Mouse (Mus musculus) intestine, embryonic 14.5 days (tissue): ENCODE data around the gene Snx27. TPM values are rescaled to one million over a fixed set of nuclear protein-coding genes. Genes with fewer than 3 reads are reported as not detected.

ENCODE experiments used
- ATAC-seq: fragments of 200-750 bp; cut with Nextera tagmentation; replicated peaks from 2 replicates; pipeline ENCODE4 v1.8.0; 2017; ENCODE audit warnings: low read depth, moderate number of reproducible peaks, moderate TSS enrichment, moderate library complexity; ENCODE audit not compliant: low FRiP score, low TSS enrichment
- DNase-seq: peaks from one replicate; pipeline ENCODE4 v3.0.0-alpha.2; 2018; ENCODE audit warnings: low spot score
- H3K27ac ChIP-seq: fragments of 300-500 bp; sonication (generic); 2 replicates; pipeline ENCODE4 v1.5.1; 2014; ENCODE audit warnings: low read depth, mild to moderate bottlenecking, control low read depth
- H3K27me3 ChIP-seq: fragments of 300-500 bp; sonication (generic); replicated peaks from 2 replicates; pipeline ENCODE4 v1.6.1; 2014; ENCODE audit warnings: low read length, control low read depth; ENCODE audit not compliant: control insufficient read depth, insufficient read depth
- H3K36me3 ChIP-seq: fragments of 300-500 bp; sonication (generic); 2 replicates; pipeline ENCODE4 v1.6.1; 2014; ENCODE audit warnings: low read length, control low read depth; ENCODE audit not compliant: control insufficient read depth, insufficient read depth
- H3K4me1 ChIP-seq: fragments of 300-500 bp; sonication (generic); replicated peaks from 2 replicates; pipeline ENCODE4 v1.6.1; 2014; ENCODE audit warnings: low read length, control low read depth, mixed read lengths; ENCODE audit not compliant: control insufficient read depth, insufficient read depth
- H3K4me2 ChIP-seq: fragments of 300-500 bp; sonication (generic); 2 replicates; pipeline ENCODE4 v1.6.1; 2014; ENCODE audit warnings: low read length
- H3K4me3 ChIP-seq: fragments of 300-500 bp; sonication (generic); 2 replicates; pipeline ENCODE4 v1.5.1; 2014; ENCODE audit warnings: low read depth, low read length, control low read depth, mixed read lengths
- H3K9ac ChIP-seq: fragments of 300-500 bp; sonication (generic); 2 replicates; pipeline ENCODE4 v1.6.1; 2014; ENCODE audit warnings: mild to moderate bottlenecking, low read length
- H3K9me3 ChIP-seq: fragments of 300-500 bp; sonication (generic); 2 replicates; pipeline ENCODE4 v1.6.1; 2016; ENCODE audit warnings: low read length, control low read depth; ENCODE audit not compliant: control insufficient read depth
- WGBS: fragments of 180-500 bp; shearing (Covaris S2); extraction: QIAGEN DNeasy Blood & Tissue Kit; methylation state at CpG from one replicate; pipeline ENCODE4 v1.1.7; 2014; 5-methylcytosine and 5-hydroxymethylcytosine counted together
- polyA plus RNA-seq: library from polyadenylated mRNA; unstranded; fragments of >200 nt; fragmentation: Nextera tagmentation; extraction: Ambion mirVana; gene quantifications from 2 replicates; pipeline ENCODE4 v1.2.1, GENCODE M21; 2014

Gene Snx27
- polyA plus RNA-seq, 1 experiment from 2014 or later: 28.6 TPM

DNA sequence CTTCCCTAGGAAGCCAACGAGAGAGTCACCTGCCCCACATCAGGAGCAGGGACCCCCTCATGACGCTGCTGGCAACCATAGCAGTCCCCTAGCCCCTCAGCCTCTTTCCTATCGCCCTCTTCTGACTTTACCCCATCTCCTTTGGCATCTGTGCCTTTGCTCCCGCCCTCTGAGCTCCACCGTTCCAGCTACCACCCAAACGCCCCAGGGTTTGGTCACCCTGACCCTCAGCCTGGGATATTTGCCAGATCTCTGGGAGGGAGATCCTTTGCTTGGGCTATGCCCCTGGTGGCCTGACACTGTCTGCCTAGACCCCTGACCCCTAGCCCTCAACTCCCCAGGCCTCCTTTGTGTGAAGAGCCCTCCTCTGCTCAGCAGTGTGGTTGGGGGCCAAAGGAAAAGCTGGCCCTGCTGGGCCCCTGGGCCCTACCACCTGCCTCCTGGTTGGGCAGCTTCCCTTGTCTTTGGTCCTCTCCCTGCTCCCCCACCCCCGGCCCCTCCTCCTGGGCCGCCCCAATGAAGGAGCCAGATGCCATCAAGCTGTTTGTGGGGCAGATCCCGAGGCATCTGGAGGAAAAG, 103.8 kb downstream of the Snx27 start:
- H3K9me3 ChIP-seq: no peaks in the 10 kb centered on the region
- H3K9ac ChIP-seq: no peak overlapping the region
- WGBS: 10% methylated on average over 8 of the region's 9 CpGs
- no peak for ATAC-seq
- peaks cover 7% of the 10 kb centered on the region; the same call in 1 of the 2 replicates for H3K27me3 ChIP-seq
- H3K4me1 ChIP-seq: 0 out of 2 replicates have a peak, but pooled peaks cover 10% of the 10 kb centered on the region
- no peaks in the 10 kb centered on the region for H3K36me3 ChIP-seq
- H3K4me3 ChIP-seq: peak overlapping the region; percentile 16; the same call in 1 of the 2 replicates
- H3K27ac ChIP-seq: no peak overlapping the region
- H3K4me2 ChIP-seq: no peak overlapping the region
- no peak for DNase-seq

DNA sequence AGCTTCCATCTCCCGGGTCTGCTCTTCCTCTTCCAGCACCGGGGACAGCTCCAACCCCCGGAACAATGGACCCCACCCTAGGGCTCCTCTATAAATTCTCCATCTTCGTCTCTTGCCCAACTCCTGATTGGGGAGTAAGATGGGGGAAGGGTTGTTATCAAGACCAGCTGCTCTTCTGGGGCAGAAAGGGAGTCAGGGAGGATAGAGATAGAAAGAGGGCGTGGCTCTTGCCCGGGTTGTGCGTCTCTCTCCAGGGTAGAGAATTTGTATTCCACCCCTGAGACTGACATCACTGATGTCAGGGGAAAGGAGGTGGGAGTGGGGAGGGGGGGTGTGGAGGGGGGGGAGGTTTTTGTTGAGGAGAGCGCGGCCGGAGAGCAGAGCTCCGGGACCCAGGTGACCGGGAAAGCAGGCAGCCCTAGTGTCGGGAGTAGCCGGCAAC, 104.5 kb downstream of the Snx27 start, which contains the start of gene Celf3:
Celf3 (plus strand) TSS at position 315 of the 442 bp plus-strand sequence.
- H3K4me3 ChIP-seq: peak within 1 kb of the TSS; percentile 16
- ATAC-seq (peak; percentile 50), DNase-seq (peak; percentile 60)
- no peak within 1 kb of the TSS for H3K4me2 ChIP-seq
- H3K4me1 ChIP-seq: peaks cover 15% of the 10 kb centered on the region; the same call in 1 of the 2 replicates
- peaks cover 7% of the 10 kb centered on the region; the same call in 1 of the 2 replicates for H3K27me3 ChIP-seq
- H3K36me3 ChIP-seq: no peaks in the 10 kb centered on the region
- H3K9ac ChIP-seq: no peak within 1 kb of the TSS
- 3% methylated on average over 14 of the region's 14 CpGs for WGBS
- peak within 1 kb of the TSS; percentile 19; the same call in 1 of the 2 replicates for H3K27ac ChIP-seq
- H3K9me3 ChIP-seq: no peaks in the 10 kb centered on the region

DNA sequence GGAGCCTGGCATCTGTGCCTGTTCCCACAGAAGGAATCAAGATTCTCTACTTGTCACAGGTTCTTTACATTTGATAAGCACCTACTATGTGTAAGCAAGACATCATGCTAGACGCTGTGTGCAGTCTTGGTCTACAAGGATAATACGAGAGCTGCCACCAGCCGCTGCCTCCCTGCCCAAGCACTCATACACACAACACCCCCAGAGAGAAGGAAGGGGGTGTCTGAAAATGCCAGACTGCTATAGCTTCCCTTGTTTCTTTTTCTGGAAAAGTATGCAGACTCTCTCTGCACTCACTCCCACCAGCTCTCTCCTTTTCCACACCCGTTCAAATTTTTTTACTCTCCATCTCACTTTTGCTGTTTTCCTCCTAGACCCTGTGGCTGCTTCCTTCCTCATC, 105.1 kb downstream of the Snx27 start:
- no peak overlapping the region for H3K9ac ChIP-seq
- 53% methylated on average over 4 of the region's 4 CpGs for WGBS
- no peak for DNase-seq
- ATAC-seq: no peak
- no peaks in the 10 kb centered on the region for H3K9me3 ChIP-seq
- peak overlapping the region; percentile 19; the same call in 1 of the 2 replicates for H3K27ac ChIP-seq
- peaks cover 21% of the 10 kb centered on the region; the same call in 1 of the 2 replicates for H3K4me1 ChIP-seq
- no peak overlapping the region for H3K4me3 ChIP-seq
- peaks cover 7% of the 10 kb centered on the region; the same call in 1 of the 2 replicates for H3K27me3 ChIP-seq
- no peaks in the 10 kb centered on the region for H3K36me3 ChIP-seq
- H3K4me2 ChIP-seq: no peak overlapping the region

DNA sequence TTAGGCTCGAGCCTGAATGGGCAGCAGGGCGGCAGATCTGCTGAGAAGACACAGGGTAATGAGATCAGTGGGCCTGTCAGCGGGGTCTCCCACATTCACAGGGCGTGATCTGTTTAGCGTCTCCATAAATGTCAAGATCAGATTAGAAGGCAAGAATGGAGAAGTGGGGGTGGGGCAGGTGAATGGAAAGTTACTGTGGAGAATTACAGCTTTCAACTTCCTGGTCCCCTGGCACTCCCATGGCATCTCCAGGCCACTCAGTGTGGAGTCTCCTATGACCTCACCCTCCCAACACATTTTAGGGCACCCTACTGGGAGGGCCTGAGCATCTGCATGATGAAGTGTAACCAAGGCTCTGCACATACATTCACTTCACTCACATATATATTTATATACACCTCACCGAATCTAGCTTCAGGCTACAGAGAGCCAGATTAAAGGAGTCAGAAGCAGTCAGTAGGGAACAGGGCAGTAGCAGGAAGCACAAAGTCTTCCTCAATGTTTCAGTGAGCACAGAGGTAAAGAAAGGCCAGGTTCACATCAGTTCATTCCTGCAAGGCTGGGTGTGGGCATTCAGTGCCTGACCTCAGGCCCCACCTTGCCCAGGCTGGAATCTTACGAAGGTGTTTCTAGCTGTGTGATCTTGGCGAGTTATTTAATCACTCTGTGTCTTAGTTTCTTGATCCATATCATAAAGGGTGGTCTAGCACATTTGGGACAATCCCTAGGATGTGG, 106.0 kb downstream of the Snx27 start:
- DNase-seq: peak; percentile 70
- Histone ChIP-seq H3K36me3 (no peaks in the 10 kb centered on the region), H3K27ac (0 out of 2 replicates have a peak overlapping the region, but pooled peaks have one; percentile 6), H3K4me2 (no peak overlapping the region), H3K9me3 (no peaks in the 10 kb centered on the region), H3K9ac (no peak overlapping the region), H3K27me3 (peaks cover 7% of the 10 kb centered on the region; the same call in 1 of the 2 replicates), H3K4me1 (peaks cover 22% of the 10 kb centered on the region; the same call in 1 of the 2 replicates), H3K4me3 (no peak overlapping the region)
- peak; percentile 59; the same call in 1 of the 2 replicates for ATAC-seq
- 23% methylated on average over 8 of the region's 8 CpGs for WGBS

DNA sequence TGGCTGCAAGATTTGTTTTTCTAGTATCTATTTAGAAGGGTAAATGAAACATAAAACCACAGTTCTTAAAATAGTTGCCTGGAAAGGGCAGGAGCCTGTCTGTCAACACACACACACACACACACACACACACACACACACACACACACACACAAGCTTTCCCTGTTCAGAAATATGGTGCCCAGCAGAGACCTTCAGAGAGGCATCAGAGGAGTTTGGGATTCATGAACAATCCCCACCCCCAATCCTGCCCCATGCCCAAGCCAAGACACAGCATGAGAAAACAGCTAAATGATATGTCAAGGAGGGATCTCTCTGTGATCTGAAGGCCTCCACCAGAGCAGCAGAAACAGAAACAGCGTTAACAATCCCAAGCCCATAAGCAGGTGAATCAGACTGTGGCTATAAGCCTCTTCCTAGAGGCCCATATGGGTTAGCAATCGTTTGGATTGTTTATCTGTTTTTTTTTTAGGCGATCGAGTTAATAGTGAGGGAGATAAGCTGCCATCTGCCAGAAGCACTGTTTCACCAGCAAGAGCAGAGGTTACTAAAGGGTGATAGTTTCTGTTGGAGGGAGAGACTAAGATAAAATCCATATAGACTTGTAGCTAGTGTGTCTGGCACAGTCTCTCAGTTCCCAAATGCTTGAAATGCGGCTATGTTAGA, 108.8 kb downstream of the Snx27 start:
- WGBS: 39% methylated on average over 5 of the region's 5 CpGs
- Histone ChIP-seq H3K4me3 (no peak overlapping the region), H3K27ac (no peak overlapping the region)

DNA sequence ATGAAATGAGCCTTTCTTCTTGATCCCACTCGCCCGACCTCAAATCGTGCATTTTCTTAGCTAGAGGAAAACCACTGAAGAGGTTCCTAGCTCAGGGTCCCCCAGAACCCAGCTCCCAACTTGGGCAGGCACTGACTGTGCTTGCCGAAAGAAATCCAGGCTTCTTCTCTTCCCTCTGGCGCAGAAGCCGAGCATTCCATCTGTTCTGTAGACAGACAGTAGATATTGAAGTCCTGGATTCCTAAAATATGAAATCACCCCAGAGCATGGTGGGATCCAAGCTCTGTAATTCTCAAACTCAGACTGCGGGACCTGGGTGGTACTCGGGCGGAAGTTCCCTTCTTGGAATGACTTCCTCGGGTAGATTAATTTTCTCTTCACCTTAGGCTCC, 109.4 kb downstream of the Snx27 start:
- Histone ChIP-seq H3K9me3 (no peaks in the 10 kb centered on the region), H3K27me3 (no peaks in the 10 kb centered on the region), H3K36me3 (no peaks in the 10 kb centered on the region), H3K9ac (no peak overlapping the region), H3K4me3 (no peak overlapping the region), H3K4me1 (peaks cover 22% of the 10 kb centered on the region; the same call in 1 of the 2 replicates), H3K27ac (peak overlapping the region; percentile 44; the same call in 1 of the 2 replicates), H3K4me2 (peak overlapping the region; percentile 44; the same call in 1 of the 2 replicates)
- ATAC-seq (no peak), DNase-seq (no peak)
- WGBS: 37% methylated on average over 10 of the region's 10 CpGs

More for the DNA sequence above, 108.8 kb downstream of the Snx27 start:
- H3K9ac ChIP-seq: no peak overlapping the region
- no peaks in the 10 kb centered on the region for H3K36me3 ChIP-seq
- H3K4me1 ChIP-seq: peaks cover 22% of the 10 kb centered on the region; the same call in 1 of the 2 replicates
- DNase-seq (no peak), ATAC-seq (no peak)
- no peak overlapping the region for H3K4me2 ChIP-seq
- no peaks in the 10 kb centered on the region for H3K27me3 ChIP-seq
- no peaks in the 10 kb centered on the region for H3K9me3 ChIP-seq

DNA sequence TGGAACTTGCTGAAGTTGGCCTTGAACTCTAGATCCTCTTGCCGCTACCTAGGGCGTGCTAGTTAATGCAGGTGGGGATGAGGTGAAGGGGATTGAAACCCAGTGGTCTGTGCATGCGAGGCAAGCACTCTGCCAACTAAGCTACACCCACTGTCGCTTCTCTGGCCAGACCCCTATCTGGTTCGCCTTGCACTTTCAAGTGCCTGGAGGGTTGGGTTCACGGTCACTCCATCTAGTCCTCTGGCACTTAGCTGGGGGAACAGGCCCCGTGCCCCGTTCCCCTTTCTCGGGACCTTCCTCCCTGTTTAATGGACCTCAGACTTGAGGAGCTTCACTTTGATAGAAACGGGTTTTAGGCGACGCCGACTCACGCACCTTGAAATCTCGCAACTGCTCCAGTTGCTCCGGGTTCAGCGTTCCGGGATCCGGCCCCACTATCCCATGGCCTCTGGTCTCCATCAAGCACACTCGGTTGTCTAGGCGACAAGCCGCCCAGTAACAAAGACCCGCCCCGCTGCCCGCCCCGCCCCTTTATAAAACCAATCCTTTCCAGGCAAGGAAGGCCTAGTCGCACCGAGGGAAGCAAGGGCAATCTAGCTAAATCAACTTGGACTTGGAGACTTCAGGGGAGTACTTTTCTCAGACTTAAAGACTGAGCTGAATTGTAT, 109.9 kb downstream of the Snx27 start:
- WGBS: 10% methylated on average over 28 of the region's 28 CpGs
- no peak overlapping the region for H3K9ac ChIP-seq
- H3K4me2 ChIP-seq: peak overlapping the region; percentile 44
- H3K9me3 ChIP-seq: no peaks in the 10 kb centered on the region
- ATAC-seq (peak; percentile 61), DNase-seq (peak; percentile 77)
- peak overlapping the region; percentile 44; the same call in 1 of the 2 replicates for H3K27ac ChIP-seq
- peak overlapping the region; percentile 13; the same call in 1 of the 2 replicates for H3K4me3 ChIP-seq
- no peaks in the 10 kb centered on the region for H3K27me3 ChIP-seq
- no peaks in the 10 kb centered on the region for H3K36me3 ChIP-seq
- H3K4me1 ChIP-seq: peaks cover 22% of the 10 kb centered on the region; the same call in 1 of the 2 replicates

DNA sequence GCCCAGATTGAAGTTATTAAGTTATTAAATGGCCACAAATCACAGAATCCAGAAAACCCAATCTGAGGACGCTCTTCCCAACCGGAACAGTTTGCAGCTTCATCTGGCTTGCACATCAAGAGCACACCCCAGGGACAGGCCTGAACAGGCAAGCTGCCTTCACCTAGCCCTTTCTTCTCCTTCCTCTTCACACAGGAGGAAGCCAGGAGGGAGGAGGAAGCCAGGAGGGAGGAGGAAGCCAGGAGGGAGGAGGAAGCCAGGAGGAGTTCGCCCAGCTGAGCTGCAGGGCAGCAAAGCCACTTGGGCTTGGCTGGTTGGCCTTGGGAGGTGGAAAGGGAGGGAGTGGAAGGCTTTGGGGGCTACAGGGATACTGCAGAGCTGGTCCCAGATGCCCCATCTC, 113.6 kb downstream of the Snx27 start:
- Histone ChIP-seq H3K4me1 (peaks cover 14% of the 10 kb centered on the region; the same call in 1 of the 2 replicates), H3K9me3 (no peaks in the 10 kb centered on the region), H3K9ac (no peak overlapping the region), H3K27ac (no peak overlapping the region), H3K4me2 (no peak overlapping the region), H3K36me3 (no peaks in the 10 kb centered on the region), H3K27me3 (no peaks in the 10 kb centered on the region), H3K4me3 (no peak overlapping the region)
- no peak for DNase-seq
- ATAC-seq: no peak
- WGBS: 46% methylated on average over 3 of the region's 3 CpGs
